Mouse (Mus musculus) limb, embryonic 15.5 days (tissue): ENCODE results near the gene Olfr1493-ps1. TPM values are rescaled to one million over a fixed set of nuclear protein-coding genes. Genes with fewer than 3 reads are reported as not detected.

ENCODE experiments used
- ATAC-seq: fragments of 200-750 bp; cut with Nextera tagmentation; 2 replicates; pipeline ENCODE4 v1.8.0; 2017; ENCODE audit warnings: low read depth, moderate TSS enrichment; ENCODE audit not compliant: insufficient number of reproducible peaks, low FRiP score, low TSS enrichment
- H3K27ac ChIP-seq: fragments of 300-500 bp; sonication (generic); 2 replicates; pipeline ENCODE4 v1.5.1; 2015; ENCODE audit warnings: moderate library complexity, mild to moderate bottlenecking, inconsistent platforms
- H3K27me3 ChIP-seq: fragments of 300-500 bp; sonication (generic); 2 replicates; pipeline ENCODE4 v1.6.1; 2015; ENCODE audit warnings: inconsistent platforms
- H3K36me3 ChIP-seq: fragments of 300-500 bp; sonication (generic); 2 replicates; pipeline ENCODE4 v1.6.1; 2015; ENCODE audit warnings: inconsistent platforms
- H3K4me1 ChIP-seq: fragments of 300-500 bp; sonication (generic); 2 replicates; pipeline ENCODE4 v1.6.1; 2015; ENCODE audit warnings: inconsistent platforms
- H3K4me2 ChIP-seq: fragments of 300-500 bp; sonication (generic); 2 replicates; pipeline ENCODE4 v1.6.1; 2015; ENCODE audit warnings: mild to moderate bottlenecking, inconsistent platforms
- H3K4me3 ChIP-seq: fragments of 300-500 bp; sonication (generic); 2 replicates; pipeline ENCODE4 v1.5.1; 2015; ENCODE audit warnings: mild to moderate bottlenecking, inconsistent platforms
- H3K9ac ChIP-seq: fragments of 300-500 bp; sonication (generic); 2 replicates; pipeline ENCODE4 v1.6.1; 2015; ENCODE audit warnings: inconsistent platforms
- H3K9me3 ChIP-seq: fragments of 300-500 bp; sonication (generic); 2 replicates; pipeline ENCODE4 v1.6.1; 2016; ENCODE audit warnings: inconsistent platforms
- WGBS: fragments of 180-500 bp; shearing (Covaris S2); methylation state at CpG from one replicate; pipeline ENCODE4 v1.1.7; 2015; 5-methylcytosine and 5-hydroxymethylcytosine counted together
- polyA plus RNA-seq: library from polyadenylated mRNA; unstranded; fragments of >200 nt; fragmentation: Nextera tagmentation; extraction: Ambion mirVana; gene quantifications from 2 replicates; pipeline ENCODE4 v1.2.1, GENCODE M21; 2015

Gene Olfr1493-ps1
- not detected in 2 replicates for polyA plus RNA-seq

DNA sequence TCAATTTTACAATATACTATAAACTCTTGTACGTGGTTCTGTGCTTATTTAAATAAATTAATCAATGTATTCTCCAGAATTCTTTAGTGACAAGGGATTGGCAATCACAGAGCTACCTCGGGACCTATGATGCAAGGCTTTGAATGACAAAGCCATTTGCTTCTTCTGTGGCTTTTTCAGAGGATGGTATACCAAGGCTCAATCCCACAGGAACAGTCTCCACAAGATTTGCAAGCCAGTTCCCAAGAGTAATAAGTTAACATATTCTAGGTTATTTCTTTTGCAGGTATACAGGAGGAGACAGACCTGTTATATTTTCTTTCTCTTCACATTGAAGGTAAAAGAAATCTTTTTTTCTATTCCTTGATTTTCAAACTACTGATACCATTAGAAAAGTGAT, at the start of gene Olfr1493-ps1:
Gene Olfr1493-ps1 (plus strand): TSS at position 301 of the 400 bp plus-strand sequence.
- H3K27me3 ChIP-seq: no peaks in the 10 kb centered on the region
- no peaks in the 10 kb centered on the region for H3K4me1 ChIP-seq
- no peak within 1 kb of the TSS for H3K4me2 ChIP-seq
- H3K4me3 ChIP-seq: no peak within 1 kb of the TSS
- H3K36me3 ChIP-seq: no peaks in the 10 kb centered on the region
- ATAC-seq: no peak
- H3K27ac ChIP-seq: no peak within 1 kb of the TSS
- no peak within 1 kb of the TSS for H3K9ac ChIP-seq
- H3K9me3 ChIP-seq: no peaks in the 10 kb centered on the region
- WGBS: 51% methylated on average over 2 of the region's 2 CpGs

DNA sequence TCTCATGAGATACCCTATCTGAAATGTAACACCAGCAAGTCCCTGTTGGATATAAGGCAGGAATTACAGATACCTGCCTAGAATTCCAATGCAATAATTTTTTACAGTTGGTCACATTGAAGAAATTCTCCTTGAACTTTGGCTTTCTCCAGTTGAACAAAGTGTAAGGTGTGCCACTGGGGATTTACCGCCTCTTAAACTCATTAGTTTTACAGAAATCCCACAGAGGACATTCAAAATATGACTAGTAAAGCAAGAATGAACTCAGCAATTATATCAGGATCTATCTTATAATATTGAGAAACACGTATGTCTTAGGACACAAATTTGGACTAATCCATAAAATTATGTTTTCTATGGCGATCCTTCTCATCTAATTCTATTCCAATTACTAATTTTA, 26.1 kb upstream of the Olfr1493-ps1 start, which contains the start of gene Olfr1491:
Gene Olfr1491 (plus strand): TSS at position 301 of the 400 bp plus-strand sequence.
- H3K4me3 ChIP-seq: no peak within 1 kb of the TSS
- H3K36me3 ChIP-seq: no peaks in the 10 kb centered on the region
- no peaks in the 10 kb centered on the region for H3K4me1 ChIP-seq
- H3K27ac ChIP-seq: no peak within 1 kb of the TSS
- H3K9ac ChIP-seq: no peak within 1 kb of the TSS
- no peaks in the 10 kb centered on the region for H3K27me3 ChIP-seq
- WGBS: 68% methylated on average over 3 of the region's 3 CpGs
- no peak for ATAC-seq
- H3K4me2 ChIP-seq: no peak within 1 kb of the TSS
- H3K9me3 ChIP-seq: no peaks in the 10 kb centered on the region

DNA sequence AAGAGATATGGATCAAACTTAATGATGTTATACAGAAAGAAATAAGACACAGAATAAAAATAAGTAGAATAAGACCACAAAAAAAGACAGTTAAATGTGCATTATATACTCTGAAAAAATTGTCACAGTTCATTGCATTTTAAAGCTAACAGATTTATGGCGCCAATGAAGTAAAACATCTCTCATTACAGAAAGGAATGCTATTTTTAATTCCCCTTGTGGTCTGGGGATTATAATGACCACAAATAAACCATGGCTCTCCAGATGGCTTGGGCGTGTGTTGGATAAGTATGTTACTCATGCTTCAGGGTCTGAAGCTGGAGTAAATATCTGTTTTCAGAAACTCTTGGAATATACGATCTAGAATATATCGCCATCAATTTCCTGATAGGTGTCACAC, 16.4 kb downstream of the Olfr1493-ps1 start, which contains the start of gene Olfr1494:
Gene Olfr1494 (plus strand): TSS at position 301 of the 400 bp plus-strand sequence.
- no peak for ATAC-seq
- Histone ChIP-seq H3K9me3 (no peaks in the 10 kb centered on the region), H3K4me3 (no peak within 1 kb of the TSS), H3K27ac (no peak within 1 kb of the TSS), H3K36me3 (no peaks in the 10 kb centered on the region), H3K9ac (no peak within 1 kb of the TSS), H3K4me2 (no peak within 1 kb of the TSS), H3K27me3 (no peaks in the 10 kb centered on the region), H3K4me1 (no peaks in the 10 kb centered on the region)
- WGBS: 78% methylated on average over 4 of the region's 4 CpGs

DNA sequence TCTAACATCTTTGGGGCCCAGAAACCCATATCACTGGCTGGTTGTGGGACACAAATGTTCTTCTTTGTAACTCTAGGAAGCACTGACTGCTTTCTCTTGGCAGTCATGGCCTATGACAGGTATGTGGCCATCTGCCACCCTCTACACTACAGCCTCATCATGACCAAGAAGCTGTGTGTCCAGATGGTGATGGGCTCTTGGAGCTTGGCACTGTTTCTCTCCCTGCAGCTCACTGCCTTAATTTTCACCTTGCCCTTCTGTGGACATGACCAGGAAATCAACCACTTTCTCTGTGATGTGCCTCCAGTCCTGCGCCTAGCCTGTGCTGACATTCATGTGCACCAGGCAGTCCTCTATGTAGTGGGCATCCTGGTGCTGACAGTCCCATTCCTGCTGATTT, 26.3 kb downstream of the Olfr1493-ps1 start:
- Histone ChIP-seq H3K36me3 (no peaks in the 10 kb centered on the region), H3K4me1 (no peaks in the 10 kb centered on the region), H3K9ac (no peak overlapping the region), H3K27me3 (no peaks in the 10 kb centered on the region), H3K27ac (no peak overlapping the region), H3K4me2 (no peak overlapping the region), H3K4me3 (no peak overlapping the region), H3K9me3 (no peaks in the 10 kb centered on the region)
- WGBS: 100% methylated on average over 1 of the region's 1 CpGs
- no peak for ATAC-seq

DNA sequence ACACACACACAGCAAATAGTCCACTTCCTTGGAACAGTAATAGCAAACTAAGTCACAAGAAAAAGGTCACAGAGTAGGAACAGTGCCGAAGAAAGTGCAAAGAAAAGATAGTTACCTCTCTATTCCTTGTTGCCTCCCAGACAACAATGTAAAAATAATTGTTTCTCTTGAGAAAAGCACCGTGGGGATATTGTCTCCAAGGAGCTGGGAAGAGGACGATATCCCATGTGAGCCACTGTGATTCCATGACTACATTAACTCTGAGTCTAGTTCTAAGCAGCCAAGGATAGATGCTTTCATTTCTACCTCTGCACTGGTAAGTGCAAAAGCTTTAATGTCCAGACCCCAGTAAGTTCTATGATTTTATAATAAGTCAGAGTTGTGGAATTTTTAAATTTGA, 41.2 kb downstream of the Olfr1493-ps1 start, which contains the start of gene Olfr1495:
Gene Olfr1495 (plus strand): TSS at position 301 of the 400 bp plus-strand sequence.
- Histone ChIP-seq H3K9ac (no peak within 1 kb of the TSS), H3K4me1 (no peaks in the 10 kb centered on the region), H3K4me2 (no peak within 1 kb of the TSS), H3K9me3 (no peaks in the 10 kb centered on the region), H3K27ac (no peak within 1 kb of the TSS), H3K27me3 (no peaks in the 10 kb centered on the region), H3K36me3 (no peaks in the 10 kb centered on the region), H3K4me3 (no peak within 1 kb of the TSS)
- 80% methylated on average over 3 of the region's 3 CpGs for WGBS
- ATAC-seq: no peak

DNA sequence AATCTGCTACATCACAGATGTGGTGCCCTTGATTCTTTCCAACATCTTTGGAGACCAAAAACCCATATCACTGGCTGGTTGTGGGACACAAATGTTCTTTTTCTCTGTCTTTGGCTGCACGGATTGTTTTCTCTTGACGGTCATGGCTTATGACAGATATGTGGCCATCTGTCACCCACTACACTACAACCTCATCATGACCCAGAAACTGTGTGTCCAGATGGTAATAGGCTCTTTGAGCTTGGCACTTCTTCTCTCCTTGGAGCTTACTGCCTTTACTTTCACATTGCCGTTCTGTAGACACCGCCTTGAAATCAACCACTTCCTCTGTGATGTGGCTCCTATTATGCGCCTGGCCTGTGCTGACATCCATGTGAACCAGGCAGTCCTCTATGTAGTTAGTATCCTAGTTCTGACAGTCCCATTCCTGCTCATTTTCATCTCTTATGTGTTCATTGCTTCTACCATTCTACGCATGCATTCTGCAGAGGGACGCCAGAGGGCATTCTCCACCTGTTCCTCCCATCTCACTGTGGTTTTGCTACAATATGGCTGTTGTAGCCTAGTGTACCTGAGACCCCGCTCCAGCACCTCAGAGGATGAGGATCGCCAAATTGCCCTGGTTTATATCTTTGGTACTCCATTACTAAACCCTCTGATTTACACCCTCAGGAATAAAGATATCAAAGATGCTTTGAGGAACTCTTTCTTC, 45.6 kb downstream of the Olfr1493-ps1 start:
- Histone ChIP-seq H3K4me2 (no peak overlapping the region), H3K27me3 (no peaks in the 10 kb centered on the region), H3K36me3 (no peaks in the 10 kb centered on the region), H3K27ac (no peak overlapping the region), H3K4me3 (no peak overlapping the region), H3K9ac (no peak overlapping the region), H3K9me3 (no peaks in the 10 kb centered on the region), H3K4me1 (no peaks in the 10 kb centered on the region)
- 87% methylated on average over 9 of the region's 9 CpGs for WGBS
- no peak for ATAC-seq

DNA sequence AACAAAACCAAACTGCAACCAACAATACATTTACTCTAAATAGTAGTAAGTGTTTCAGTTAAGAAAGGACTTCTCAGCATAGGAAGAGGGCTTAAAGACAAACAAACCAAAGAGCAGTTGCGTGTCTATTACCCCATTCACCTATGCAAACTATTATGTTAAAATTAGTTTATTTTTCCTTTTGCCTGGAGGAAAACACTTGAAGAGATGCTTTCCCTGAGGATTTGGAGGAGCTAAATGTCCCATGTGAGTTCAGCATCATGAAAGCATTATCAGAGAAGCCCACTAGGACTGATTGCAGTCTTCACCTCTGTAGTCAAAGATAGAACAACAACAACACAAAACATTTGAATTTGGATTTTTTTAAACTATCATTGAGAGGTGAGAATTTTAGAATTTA, 54.5 kb downstream of the Olfr1493-ps1 start, which contains the start of gene Olfr1496:
Gene Olfr1496 (plus strand): TSS at position 301 of the 400 bp plus-strand sequence.
- no peak for ATAC-seq
- 88% methylated on average over 1 of the region's 1 CpGs for WGBS
- no peak within 1 kb of the TSS for H3K4me2 ChIP-seq
- no peak within 1 kb of the TSS for H3K27ac ChIP-seq
- no peak within 1 kb of the TSS for H3K4me3 ChIP-seq
- no peaks in the 10 kb centered on the region for H3K4me1 ChIP-seq
- no peaks in the 10 kb centered on the region for H3K27me3 ChIP-seq
- H3K9ac ChIP-seq: no peak within 1 kb of the TSS
- H3K9me3 ChIP-seq: no peaks in the 10 kb centered on the region
- no peaks in the 10 kb centered on the region for H3K36me3 ChIP-seq

Other genes starting within 250 kb of the Olfr1493-ps1 start
- gene Olfr1475, start 243.1 kb upstream of the Olfr1493-ps1 start, polyA plus RNA-seq: not detected in 2 replicates
- gene Olfr1477, start 222.7 kb upstream of the Olfr1493-ps1 start, polyA plus RNA-seq: not detected in 2 replicates
- gene Olfr1480, start 195.4 kb upstream of the Olfr1493-ps1 start, polyA plus RNA-seq: not detected in 2 replicates
- gene Olfr1484, start 139.8 kb upstream of the Olfr1493-ps1 start, polyA plus RNA-seq: not detected in 2 replicates
- gene Olfr1487, start 105.9 kb upstream of the Olfr1493-ps1 start, polyA plus RNA-seq: not detected in 2 replicates
- gene Olfr1489, start 91.7 kb upstream of the Olfr1493-ps1 start, polyA plus RNA-seq: not detected in 2 replicates
- gene Olfr1490, start 72.2 kb upstream of the Olfr1493-ps1 start, polyA plus RNA-seq: not detected in 2 replicates
- not detected in 2 replicates for gene Olfr1491, start 26.0 kb upstream of the Olfr1493-ps1 start, polyA plus RNA-seq
- not detected in 2 replicates for gene Olfr1494, start 16.4 kb downstream of the Olfr1493-ps1 start, polyA plus RNA-seq
- gene Olfr1495, start 41.3 kb downstream of the Olfr1493-ps1 start, polyA plus RNA-seq: not detected in 2 replicates
- gene Olfr1496, start 54.6 kb downstream of the Olfr1493-ps1 start, polyA plus RNA-seq: not detected in 2 replicates
- not detected in 2 replicates for gene Olfr1497, start 74.9 kb downstream of the Olfr1493-ps1 start, polyA plus RNA-seq
- gene Olfr1499, start 96.2 kb downstream of the Olfr1493-ps1 start, polyA plus RNA-seq: not detected in 2 replicates
- gene Olfr1500, start 107.2 kb downstream of the Olfr1493-ps1 start, polyA plus RNA-seq: not detected in 2 replicates
- gene Olfr1501, start 127.4 kb downstream of the Olfr1493-ps1 start, polyA plus RNA-seq: not detected in 2 replicates
- gene Olfr1502, start 138.5 kb downstream of the Olfr1493-ps1 start, polyA plus RNA-seq: not detected in 2 replicates
- gene Olfr1504, start 174.7 kb downstream of the Olfr1493-ps1 start, polyA plus RNA-seq: not detected in 2 replicates
- not detected in 2 replicates for gene Olfr1505, start 190.3 kb downstream of the Olfr1493-ps1 start, polyA plus RNA-seq